Mouse (Mus musculus) cerebellum, postnatal 25 days (tissue): ENCODE data around the gene Zfp607a.
"Not testable (repeated sequence)": the region's sequence is repeated elsewhere in the genome, so short reads cannot be mapped to it uniquely, and the experiment has no call there.

Experiments used
- DNase-seq, 2 experiments: peaks; one replicate each; pipeline ENCODE4 v3.0.0; 2021; ENCODE audit warnings: mixed read lengths in 2 of 2

The Zfp607a gene

GRCm38 (mm10) chr7:27857227-27857626, at the start of gene Zfp607a:
Gene Zfp607a, plus strand, starts transcription at chr7:27857527.
- no peak for DNase-seq

GRCm38 (mm10) chr7:27818526-27819110, 38.7 kb upstream of the Zfp607a start:
- no peak for DNase-seq

- no peak for DNase-seq
Observed at GRCm38 (mm10) chr7:27822611-27823010, 34.7 kb upstream of the Zfp607a start.

GRCm38 (mm10) chr7:27834131-27834530, 23.2 kb upstream of the Zfp607a start:
- no peak for DNase-seq

GRCm38 (mm10) chr7:27837896-27838295, 19.4 kb upstream of the Zfp607a start:
- peak; percentile 14 to 18 for DNase-seq

- peak; percentile 85 to 91 for DNase-seq
Observed at GRCm38 (mm10) chr7:27838323-27839249, 18.7 kb upstream of the Zfp607a start, which contains the start of gene Zfp59. Gene Zfp59, plus strand, starts transcription at chr7:27838607.

GRCm38 (mm10) chr7:27839596-27839995, 17.7 kb upstream of the Zfp607a start:
- DNase-seq, result no peak

- no peak for DNase-seq
Observed at GRCm38 (mm10) chr7:27840104-27840503, 17.2 kb upstream of the Zfp607a start.

- DNase-seq, result peak; percentile 16 to 41
Observed at GRCm38 (mm10) chr7:27859301-27860251, 2.2 kb downstream of the Zfp607a start.

GRCm38 (mm10) chr7:27860396-27861235, 3.3 kb downstream of the Zfp607a start:
- peak; percentile 41 to 50 for DNase-seq

- DNase-seq, result not testable (repeated sequence)
Observed at GRCm38 (mm10) chr7:27862578-27862977, 5.3 kb downstream of the Zfp607a start.

GRCm38 (mm10) chr7:27881721-27882120, 24.4 kb downstream of the Zfp607a start:
- no peak for DNase-seq

- no peak for DNase-seq
Observed at GRCm38 (mm10) chr7:27900601-27901000, 43.3 kb downstream of the Zfp607a start.

- no peak for DNase-seq
Observed at GRCm38 (mm10) chr7:27905061-27905848, 47.9 kb downstream of the Zfp607a start.

GRCm38 (mm10) chr7:27910952-27911351, 53.6 kb downstream of the Zfp607a start:
- not testable (repeated sequence) for DNase-seq

GRCm38 (mm10) chr7:27927041-27927440, 69.7 kb downstream of the Zfp607a start:
- DNase-seq, result not testable (repeated sequence)

GRCm38 (mm10) chr7:27928818-27929695, 71.7 kb downstream of the Zfp607a start, which contains the start of gene Zfp974:
Gene Zfp974, minus strand, starts transcription at chr7:27929460.
- peak; percentile 68 to 76 for DNase-seq
